Mouse (Mus musculus): ENCODE data around the gene Ceacam1.
A peak's percentile ranks its signal among the peaks of the same experiment; 100 is the strongest.
"Not testable (repeated sequence)": the region's sequence is repeated elsewhere in the genome, so short reads cannot be mapped to it uniquely, and the experiment has no call there.

The Ceacam1 gene

GRCm38 (mm10) chr7:25477091-25477751 lies at the start of gene Ceacam1:
Gene Ceacam1, minus strand, starts transcription at chr7:25477603.
- DNase-seq (ENCODE audit: low spot score in 2 of 2) = not testable (repeated sequence)

GRCm38 (mm10) chr7:25516070-25516777 lies 38.8 kb upstream of the Ceacam1 start:
- DNase-seq (ENCODE audit: low spot score in 2 of 2) = not testable (repeated sequence)

GRCm38 (mm10) chr7:25515667-25516066 lies 38.3 kb upstream of the Ceacam1 start:
- not testable (repeated sequence) for DNase-seq (ENCODE audit: low spot score in 2 of 2)

- no peak for DNase-seq (ENCODE audit: low spot score in 2 of 2)
These were observed 32.5 kb upstream of the Ceacam1 start for GRCm38 (mm10) chr7:25509925-25510324.

GRCm38 (mm10) chr7:25494649-25495048 lies 17.2 kb upstream of the Ceacam1 start:
- no peak for DNase-seq (ENCODE audit: low spot score in 2 of 2)

GRCm38 (mm10) chr7:25490698-25491097 lies 13.3 kb upstream of the Ceacam1 start:
- not testable (repeated sequence) for DNase-seq (ENCODE audit: low spot score in 2 of 2)

- not testable (repeated sequence) for DNase-seq (ENCODE audit: low spot score in 2 of 2)
These were observed 12.0 kb upstream of the Ceacam1 start for GRCm38 (mm10) chr7:25489382-25489781.

GRCm38 (mm10) chr7:25486186-25486585 lies 8.8 kb upstream of the Ceacam1 start:
- no peak for DNase-seq (ENCODE audit: low spot score in 2 of 2)

GRCm38 (mm10) chr7:25485061-25485460 lies 7.7 kb upstream of the Ceacam1 start:
- DNase-seq (ENCODE audit: low spot score in 2 of 2) = no peak

GRCm38 (mm10) chr7:25483133-25483735 lies 5.8 kb upstream of the Ceacam1 start:
- DNase-seq (ENCODE audit: low spot score in 2 of 2) = no peak

GRCm38 (mm10) chr7:25480791-25481190 lies 3.4 kb upstream of the Ceacam1 start:
- not testable (repeated sequence) for DNase-seq (ENCODE audit: low spot score in 2 of 2)

GRCm38 (mm10) chr7:25479440-25479839 lies 2.0 kb upstream of the Ceacam1 start:
- no peak for DNase-seq (ENCODE audit: low spot score in 2 of 2)

GRCm38 (mm10) chr7:25477752-25478093 lies 320 bp upstream of the Ceacam1 start:
- not testable (repeated sequence) for DNase-seq (ENCODE audit: low spot score in 2 of 2)

- DNase-seq (ENCODE audit: low spot score in 2 of 2) = not testable (repeated sequence)
These were observed 5.6 kb downstream of the Ceacam1 start for GRCm38 (mm10) chr7:25471821-25472220.

- DNase-seq (ENCODE audit: low spot score in 2 of 2) = not testable (repeated sequence)
These were observed 11.8 kb downstream of the Ceacam1 start for GRCm38 (mm10) chr7:25465586-25465985.

GRCm38 (mm10) chr7:25465010-25465409 lies 12.4 kb downstream of the Ceacam1 start:
- DNase-seq (ENCODE audit: low spot score in 2 of 2) = no peak

- DNase-seq (ENCODE audit: low spot score in 2 of 2) = peak in 1 of 2 experiments; percentile 2
These were observed 15.4 kb downstream of the Ceacam1 start for GRCm38 (mm10) chr7:25462033-25462337.

- peak in 1 of 2 experiments; percentile 12 for DNase-seq (ENCODE audit: low spot score in 2 of 2)
These were observed 15.9 kb downstream of the Ceacam1 start for GRCm38 (mm10) chr7:25461336-25462032.

- peak in 1 of 2 experiments; percentile 9 for DNase-seq (ENCODE audit: low spot score in 2 of 2)
These were observed 25.3 kb downstream of the Ceacam1 start for GRCm38 (mm10) chr7:25452103-25452502.

- peak in 1 of 2 experiments; percentile 28 for DNase-seq (ENCODE audit: low spot score in 2 of 2)
These were observed 27.2 kb downstream of the Ceacam1 start for GRCm38 (mm10) chr7:25449913-25450890.

GRCm38 (mm10) chr7:25440816-25441153 lies 36.6 kb downstream of the Ceacam1 start:
- DNase-seq (ENCODE audit: low spot score in 2 of 2) = no peak

All from urinary bladder, postnatal 4 days (tissue).